Mouse (Mus musculus) heart, embryonic 15.5 days (tissue): ENCODE results near the gene Olfr1510. TPM values are rescaled to one million over a fixed set of nuclear protein-coding genes. Genes with fewer than 3 reads are reported as not detected.

ENCODE experiments used
- polyA plus RNA-seq: library from polyadenylated mRNA; unstranded; fragments of >200 nt; fragmentation: Nextera tagmentation; extraction: Ambion mirVana; gene quantifications from 2 replicates; pipeline ENCODE4 v1.2.1, GENCODE M21; 2015

The Olfr1510 gene
- polyA plus RNA-seq, 1 experiment from 2014 or later: not detected

Other genes starting within 250 kb of the Olfr1510 start
- 24.6 and 27.3 TPM in 2 replicates for gene Supt16, start 217.0 kb downstream of the Olfr1510 start, polyA plus RNA-seq
- gene Chd8, start 156.6 kb downstream of the Olfr1510 start, polyA plus RNA-seq: 17.2 and 22.1 TPM in 2 replicates
- gene Tox4, start 135.2 kb downstream of the Olfr1510 start, polyA plus RNA-seq: 29.3 and 34.0 TPM in 2 replicates
- gene Rab2b, start 134.8 kb downstream of the Olfr1510 start, polyA plus RNA-seq: 12.8 and 16.6 TPM in 2 replicates
- gene Mettl3, start 109.2 kb downstream of the Olfr1510 start, polyA plus RNA-seq: 23.5 and 29.7 TPM in 2 replicates
- gene Sall2, start 85.6 kb downstream of the Olfr1510 start, polyA plus RNA-seq: 4.8 and 7.3 TPM in 2 replicates
- gene Olfr1513, start 58.0 kb downstream of the Olfr1510 start, polyA plus RNA-seq: not detected in 2 replicates
- gene Olfr1512, start 35.2 kb downstream of the Olfr1510 start, polyA plus RNA-seq: not detected in 2 replicates
- gene Olfr1511, start 17.0 kb downstream of the Olfr1510 start, polyA plus RNA-seq: not detected in 2 replicates
- gene Olfr1509, start 28.6 kb upstream of the Olfr1510 start, polyA plus RNA-seq: not detected in 2 replicates
- gene Olfr1508, start 53.1 kb upstream of the Olfr1510 start, polyA plus RNA-seq: not detected in 2 replicates
- gene Olfr1507, start 81.4 kb upstream of the Olfr1510 start, polyA plus RNA-seq: not detected in 2 replicates